Mouse (Mus musculus) liver, embryonic 15.5 days (tissue): ENCODE results near the gene AU015836. TPM values are rescaled to one million over a fixed set of nuclear protein-coding genes. Genes with fewer than 3 reads are reported as not detected.
A peak's percentile ranks its signal among the peaks of the same experiment; 100 is the strongest.
"Not testable (repeated sequence)": the region's sequence is repeated elsewhere in the genome, so short reads cannot be mapped to it uniquely, and the experiment has no call there.

Experiments
- ATAC-seq: fragments of 200-750 bp; cut with Nextera tagmentation; 2 replicates; pipeline ENCODE4 v1.8.0; 2017; ENCODE audit warnings: moderate number of reproducible peaks, mild to moderate bottlenecking, moderate library complexity; ENCODE audit not compliant: insufficient read depth
- H3K27ac ChIP-seq: fragments of 300-500 bp; sonication (generic); replicated peaks from 2 replicates; pipeline ENCODE4 v1.5.1; 2015; ENCODE audit warnings: mild to moderate bottlenecking, inconsistent platforms
- H3K27me3 ChIP-seq: fragments of 300-500 bp; sonication (generic); 2 replicates; pipeline ENCODE4 v1.6.1; 2015; ENCODE audit warnings: mild to moderate bottlenecking, inconsistent platforms
- H3K36me3 ChIP-seq: fragments of 300-500 bp; sonication (generic); replicated peaks from 2 replicates; pipeline ENCODE4 v1.6.1; 2015; ENCODE audit warnings: moderate library complexity, mild to moderate bottlenecking, inconsistent platforms
- H3K4me1 ChIP-seq: fragments of 300-500 bp; sonication (generic); replicated peaks from 2 replicates; pipeline ENCODE4 v1.6.1; 2015; ENCODE audit warnings: inconsistent platforms
- H3K4me2 ChIP-seq: fragments of 300-500 bp; sonication (generic); 2 replicates; pipeline ENCODE4 v1.6.1; 2015; ENCODE audit warnings: moderate library complexity, mild to moderate bottlenecking, inconsistent platforms
- H3K4me3 ChIP-seq: fragments of 300-500 bp; sonication (generic); replicated peaks from 2 replicates; pipeline ENCODE4 v1.5.1; 2015; ENCODE audit warnings: mild to moderate bottlenecking, inconsistent platforms
- H3K9ac ChIP-seq: fragments of 300-500 bp; sonication (generic); 2 replicates; pipeline ENCODE4 v1.6.1; 2015; ENCODE audit warnings: moderate library complexity, mild to moderate bottlenecking, inconsistent platforms
- H3K9me3 ChIP-seq: fragments of 300-500 bp; sonication (generic); replicated peaks from 2 replicates; pipeline ENCODE4 v1.6.1; 2016; ENCODE audit warnings: inconsistent platforms
- WGBS: fragments of 180-500 bp; shearing (Covaris S2); methylation state at CpG from one replicate; pipeline ENCODE4 v1.1.7; 2015; ENCODE audit warnings: mixed read lengths; ENCODE audit not compliant: insufficient replicate concordance; 5-methylcytosine and 5-hydroxymethylcytosine counted together
- polyA plus RNA-seq: library from polyadenylated mRNA; unstranded; fragments of >200 nt; fragmentation: Nextera tagmentation; extraction: Ambion mirVana; gene quantifications from 2 replicates; pipeline ENCODE4 v1.2.1, GENCODE M21; 2015

AU015836 gene
- 0.31 and 0.45 TPM in 2 replicates for polyA plus RNA-seq

GRCm38 (mm10) chrX:93968444-93968843 lies at the start of gene AU015836:
TSS of gene AU015836 (plus strand) at chrX:93968659.
- Histone ChIP-seq H3K27me3 (no peaks in the 10 kb centered on the region; the same call in 1 of the 2 replicates), H3K36me3 (no peaks in the 10 kb centered on the region), H3K9ac (no peak within 1 kb of the TSS), H3K4me1 (no peaks in the 10 kb centered on the region), H3K4me3 (no peak within 1 kb of the TSS), H3K4me2 (no peak within 1 kb of the TSS), H3K9me3 (no peaks in the 10 kb centered on the region), H3K27ac (no peak within 1 kb of the TSS)
- WGBS = 52% methylated on average over 14 of the region's 14 CpGs
- ATAC-seq = no peak

- no peak for ATAC-seq
- Histone ChIP-seq H3K27me3 (no peaks in the 10 kb centered on the region), H3K27ac (no peak overlapping the region), H3K4me1 (no peaks in the 10 kb centered on the region), H3K36me3 (no peaks in the 10 kb centered on the region), H3K4me2 (no peak overlapping the region), H3K9me3 (0 out of 2 replicates have a peak, but pooled peaks cover 3% of the 10 kb centered on the region), H3K4me3 (no peak overlapping the region), H3K9ac (no peak overlapping the region)
- WGBS = 47% methylated on average over 3 of the region's 3 CpGs
Observed at GRCm38 (mm10) chrX:93919017-93919416, 49.4 kb upstream of the AU015836 start.

DNA sequence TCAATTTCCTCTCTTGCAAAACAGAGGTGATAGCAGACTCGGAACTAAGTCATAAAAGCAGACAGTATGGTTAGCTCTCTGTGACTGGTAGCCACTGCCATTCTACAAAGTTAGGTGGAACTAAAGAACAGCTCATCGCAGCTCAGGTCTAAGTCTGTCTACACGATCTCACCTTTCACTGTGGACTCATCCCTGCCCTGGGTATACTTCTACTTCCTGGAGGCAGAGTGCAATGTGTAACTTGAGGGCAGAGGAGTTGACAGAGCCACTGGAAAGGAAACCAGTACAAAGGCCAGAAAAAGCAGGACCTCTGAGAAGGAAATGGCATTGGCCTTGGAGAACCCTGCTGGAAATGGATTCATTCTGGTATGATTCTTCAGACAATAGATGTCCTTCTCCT lies 40.1 kb upstream of the AU015836 start:
- Histone ChIP-seq H3K4me1 (peaks cover 30% of the 10 kb centered on the region), H3K9me3 (no peaks in the 10 kb centered on the region), H3K4me3 (no peak overlapping the region), H3K27ac (peak overlapping the region; percentile 80), H3K27me3 (no peaks in the 10 kb centered on the region), H3K9ac (no peak overlapping the region; the same call in 1 of the 2 replicates), H3K4me2 (peak overlapping the region; percentile 41), H3K36me3 (no peaks in the 10 kb centered on the region)
- peak; percentile 58 for ATAC-seq
- 39% methylated on average over 3 of the region's 3 CpGs for WGBS

- no peaks in the 10 kb centered on the region for H3K9me3 ChIP-seq
- H3K4me1 ChIP-seq = peaks cover 30% of the 10 kb centered on the region
- H3K4me2 ChIP-seq = peak overlapping the region; percentile 41
- no peak overlapping the region; the same call in 1 of the 2 replicates for H3K9ac ChIP-seq
- H3K4me3 ChIP-seq = no peak overlapping the region
- ATAC-seq = peak; percentile 95
- WGBS = 21% methylated on average over 1 of the region's 1 CpGs
- no peaks in the 10 kb centered on the region for H3K36me3 ChIP-seq
- peak overlapping the region; percentile 80 for H3K27ac ChIP-seq
- no peaks in the 10 kb centered on the region for H3K27me3 ChIP-seq
Observed at GRCm38 (mm10) chrX:93928794-93929193, 39.7 kb upstream of the AU015836 start.

GRCm38 (mm10) chrX:93931694-93932093 lies 36.8 kb upstream of the AU015836 start:
- H3K27me3 ChIP-seq = no peaks in the 10 kb centered on the region
- H3K4me1 ChIP-seq = peaks cover 30% of the 10 kb centered on the region
- H3K36me3 ChIP-seq = no peaks in the 10 kb centered on the region
- H3K9ac ChIP-seq = no peak overlapping the region
- no peaks in the 10 kb centered on the region for H3K9me3 ChIP-seq
- 74% methylated on average over 3 of the region's 3 CpGs for WGBS
- H3K4me3 ChIP-seq = no peak overlapping the region
- no peak overlapping the region for H3K4me2 ChIP-seq
- ATAC-seq = no peak
- H3K27ac ChIP-seq = no peak overlapping the region

DNA sequence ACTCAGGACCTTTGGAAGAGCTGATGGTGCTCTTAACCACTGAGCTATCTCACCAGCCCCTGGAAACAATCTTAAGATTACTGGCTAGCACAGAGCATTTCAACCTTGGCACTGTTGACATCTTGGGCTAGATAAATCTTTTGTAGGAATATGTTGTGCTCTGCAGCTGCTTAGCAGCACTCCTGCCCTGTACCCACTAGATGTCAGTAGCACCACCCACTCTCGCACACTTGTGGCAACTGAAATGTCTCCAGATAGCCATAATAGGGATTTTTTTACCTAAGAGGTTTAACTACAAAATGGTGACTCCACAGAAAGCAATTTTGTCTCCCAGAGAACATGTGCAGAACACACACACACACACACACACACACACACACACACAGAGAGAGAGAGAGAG lies 11.7 kb upstream of the AU015836 start:
- Histone ChIP-seq H3K4me1 (no peaks in the 10 kb centered on the region), H3K4me2 (no peak overlapping the region), H3K27ac (no peak overlapping the region), H3K27me3 (peaks cover 8% of the 10 kb centered on the region; the same call in 1 of the 2 replicates), H3K36me3 (no peaks in the 10 kb centered on the region), H3K9me3 (no peaks in the 10 kb centered on the region), H3K9ac (no peak overlapping the region), H3K4me3 (no peak overlapping the region)
- ATAC-seq = no peak
- WGBS = 17% methylated on average over 1 of the region's 1 CpGs

- ATAC-seq = no peak
- H3K9ac ChIP-seq = no peak overlapping the region
- 0 out of 2 replicates have a peak, but pooled peaks cover 8% of the 10 kb centered on the region for H3K27me3 ChIP-seq
- H3K4me3 ChIP-seq = no peak overlapping the region
- 46% methylated on average over 3 of the region's 3 CpGs for WGBS
- H3K9me3 ChIP-seq = no peaks in the 10 kb centered on the region
- no peaks in the 10 kb centered on the region for H3K4me1 ChIP-seq
- H3K36me3 ChIP-seq = no peaks in the 10 kb centered on the region
- no peak overlapping the region for H3K27ac ChIP-seq
- H3K4me2 ChIP-seq = no peak overlapping the region
Observed at GRCm38 (mm10) chrX:93958502-93958901, 10.0 kb upstream of the AU015836 start.

- Histone ChIP-seq H3K4me3 (no peak overlapping the region), H3K4me1 (0 out of 2 replicates have a peak, but pooled peaks cover 3% of the 10 kb centered on the region), H3K27me3 (no peaks in the 10 kb centered on the region), H3K4me2 (no peak overlapping the region), H3K36me3 (no peaks in the 10 kb centered on the region), H3K9ac (no peak overlapping the region), H3K27ac (no peak overlapping the region), H3K9me3 (no peaks in the 10 kb centered on the region)
- 84% methylated on average over 26 of the region's 26 CpGs for WGBS
- ATAC-seq = no peak
Observed at GRCm38 (mm10) chrX:93980341-93980740, 11.9 kb downstream of the AU015836 start.

DNA sequence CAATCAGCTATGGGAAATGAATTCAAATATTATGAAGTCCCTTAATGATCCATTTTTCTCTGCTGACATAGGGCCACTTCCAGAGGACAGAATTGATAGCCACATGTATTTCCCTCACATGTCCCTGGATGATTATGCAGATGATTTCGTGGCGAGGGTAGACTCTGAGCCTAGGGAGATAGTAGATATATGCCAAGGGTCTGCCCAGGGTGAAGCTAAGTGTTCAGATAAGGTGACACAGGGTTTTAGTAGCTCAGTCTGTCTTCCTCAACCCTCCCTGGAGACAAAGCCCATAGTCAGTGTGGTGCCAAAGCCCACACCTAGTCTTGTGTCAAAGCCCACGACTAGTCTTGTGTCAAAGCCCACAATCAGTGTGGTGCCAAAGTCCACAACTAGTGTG lies 13.7 kb downstream of the AU015836 start:
- Histone ChIP-seq H3K27ac (no peak overlapping the region), H3K4me2 (no peak overlapping the region), H3K9me3 (no peaks in the 10 kb centered on the region), H3K4me1 (0 out of 2 replicates have a peak, but pooled peaks cover 3% of the 10 kb centered on the region), H3K4me3 (no peak overlapping the region), H3K27me3 (no peaks in the 10 kb centered on the region), H3K36me3 (no peaks in the 10 kb centered on the region), H3K9ac (no peak overlapping the region)
- 45% methylated on average over 3 of the region's 3 CpGs for WGBS
- ATAC-seq = no peak

- not testable (repeated sequence) for H3K9ac ChIP-seq, H3K27me3 ChIP-seq, H3K36me3 ChIP-seq, H3K9me3 ChIP-seq, H3K27ac ChIP-seq, H3K4me1 ChIP-seq, ATAC-seq, H3K4me3 ChIP-seq, H3K4me2 ChIP-seq
- 44% methylated on average over 3 of the region's 3 CpGs for WGBS
Observed at GRCm38 (mm10) chrX:93985096-93985495, 16.6 kb downstream of the AU015836 start.

- Histone ChIP-seq H3K9me3 (no peaks in the 10 kb centered on the region), H3K27me3 (peaks cover 15% of the 10 kb centered on the region; the same call in 1 of the 2 replicates), H3K27ac (peak overlapping the region; percentile 59), H3K9ac (no peak overlapping the region), H3K4me2 (peak overlapping the region; percentile 23; the same call in 1 of the 2 replicates), H3K4me3 (no peak overlapping the region), H3K4me1 (peaks cover 31% of the 10 kb centered on the region), H3K36me3 (no peaks in the 10 kb centered on the region)
- ATAC-seq = peak; percentile 81
- WGBS = 19% methylated on average over 3 of the region's 3 CpGs
Observed at GRCm38 (mm10) chrX:94006991-94007390, 38.5 kb downstream of the AU015836 start.

GRCm38 (mm10) chrX:94009442-94009841 lies 41.0 kb downstream of the AU015836 start:
- Histone ChIP-seq H3K4me3 (no peak overlapping the region), H3K36me3 (no peaks in the 10 kb centered on the region), H3K27ac (no peak overlapping the region), H3K4me2 (no peak overlapping the region), H3K9me3 (no peaks in the 10 kb centered on the region), H3K4me1 (peaks cover 31% of the 10 kb centered on the region), H3K27me3 (peaks cover 14% of the 10 kb centered on the region; the same call in 1 of the 2 replicates), H3K9ac (no peak overlapping the region)
- peak; percentile 76 for ATAC-seq
- WGBS = 52% methylated on average over 3 of the region's 3 CpGs
